Mouse (Mus musculus) heart, adult 2 months (tissue): Measurements from ENCODE around the gene Cfap97d1.

Experiments
- CTCF ChIP-seq: fragments of 200-600 bp; IDR thresholded peaks from 2 replicates; pipeline ENCODE4 v1.8.1; 2022; ENCODE audit warnings: antibody characterized with exemption, mild to moderate bottlenecking, moderate library complexity
- EP300 ChIP-seq: fragments of 200-500 bp; IDR thresholded peaks from 2 replicates; pipeline ENCODE4 v1.6.1; 2011; ENCODE audit warnings: low read depth, low read length, control low read depth; ENCODE audit not compliant: insufficient read depth

GRCm38 (mm10) chr11:101969835-101970234 lies 14.2 kb upstream of the Cfap97d1 start:
- no peak for TF ChIP-seq CTCF
- no peak for TF ChIP-seq EP300
